Mouse (Mus musculus): ENCODE measurements around the gene Slc11a2. TPM values are rescaled to one million over a fixed set of nuclear protein-coding genes. Genes with fewer than 3 reads are reported as not detected.
"Not testable (repeated sequence)": the region's sequence is repeated elsewhere in the genome, so short reads cannot be mapped to it uniquely, and the experiment has no call there.

Slc11a2 gene
- total RNA-seq, 2 experiments from 2014 or later, result 45.0 to 46.7 TPM

DNA sequence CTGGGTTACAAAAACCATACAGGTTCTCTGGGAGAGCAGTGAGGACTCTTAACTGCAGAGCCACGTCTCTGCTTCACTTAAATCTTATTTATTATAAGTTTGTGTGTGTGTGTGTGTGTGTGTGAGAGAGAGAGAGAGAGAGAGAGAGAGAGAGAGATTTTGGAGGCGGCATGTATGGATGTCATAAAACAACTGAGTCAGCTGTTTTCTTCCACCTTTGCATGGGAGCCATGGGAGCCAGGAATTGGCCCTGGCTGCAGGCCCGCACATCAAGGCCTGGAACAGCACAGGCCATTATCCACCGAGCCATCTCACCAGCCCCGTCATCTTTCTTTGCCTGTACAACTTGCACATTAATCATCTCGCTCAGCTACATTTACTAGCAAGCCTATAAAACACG lies 57.8 kb downstream of the Slc11a2 start:
- intact Hi-C loops (cut with DNase I), result no loop called here
- no peak for DNase-seq

DNA sequence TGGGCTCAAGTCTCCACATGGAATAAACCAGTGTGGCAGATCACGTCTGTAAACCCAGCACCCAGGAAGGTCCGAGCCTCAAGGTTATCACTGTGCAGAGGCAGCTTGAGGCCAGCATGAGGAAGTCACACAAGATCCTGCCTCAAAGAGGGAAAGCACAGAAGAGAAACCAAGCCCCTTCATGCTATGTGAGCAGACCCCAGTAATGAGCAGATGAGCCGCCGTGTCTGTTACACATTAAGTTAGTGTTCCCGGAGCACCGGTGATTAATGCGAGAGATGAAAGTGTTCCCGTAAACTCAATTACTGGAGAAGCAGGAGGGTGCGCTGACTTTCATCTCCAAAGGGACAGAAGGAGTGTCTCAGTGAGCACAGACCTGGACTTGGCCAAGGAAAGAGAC lies 58.9 kb downstream of the Slc11a2 start:
- DNase-seq; intact Hi-C loops (cut with DNase I): not testable (repeated sequence)

DNA sequence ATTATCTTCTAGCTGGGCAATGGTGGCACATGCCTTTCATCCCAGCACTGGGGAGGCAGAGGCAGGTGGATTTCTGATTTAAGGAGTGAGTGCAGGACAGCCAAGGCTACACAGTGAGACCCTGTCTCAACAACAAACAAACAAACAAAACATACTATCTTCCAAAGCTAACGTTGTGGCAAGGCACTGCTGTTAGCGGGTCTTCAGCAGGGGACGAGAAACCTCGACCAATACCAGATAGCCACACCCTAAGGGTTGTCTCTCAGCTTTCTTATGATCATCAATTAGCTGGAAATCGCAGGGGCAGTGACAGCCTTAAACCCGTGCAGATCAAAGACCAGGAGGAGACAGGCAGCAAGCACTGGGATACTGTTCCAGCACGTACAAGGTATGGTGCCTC lies 60.6 kb downstream of the Slc11a2 start, which contains the start of gene Higd1c:
Gene Higd1c, plus strand, starts transcription at position 301 of the 400 bp plus-strand sequence.
- no peak for DNase-seq
- intact Hi-C loops (cut with DNase I), result no loop called here

DNA sequence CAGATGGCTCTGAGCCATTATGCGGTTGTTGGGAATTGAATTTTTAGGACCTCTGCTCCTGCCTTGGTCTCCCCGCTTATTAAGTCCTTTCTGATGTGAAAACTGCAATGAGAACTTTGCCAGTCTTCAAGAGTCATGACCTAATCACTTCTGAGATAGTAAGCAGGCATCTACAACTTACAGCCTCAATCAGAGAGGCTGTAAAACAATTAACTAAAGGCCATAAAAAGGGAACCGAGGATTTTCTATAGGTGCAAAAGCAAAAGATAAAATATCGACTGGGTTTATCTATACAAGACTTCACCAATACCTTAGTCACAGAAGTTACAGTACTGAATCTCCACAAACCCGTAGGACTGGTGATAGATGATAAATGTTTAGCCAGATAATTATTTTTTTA lies 69.0 kb downstream of the Slc11a2 start:
- intact Hi-C loops (cut with DNase I), result no loop called here
- DNase-seq, result no peak

- intact Hi-C loops (cut with DNase I); DNase-seq: not testable (repeated sequence)
Observed at GRCm38 (mm10) chr15:100353399-100353798, 71.5 kb downstream of the Slc11a2 start.

GRCm38 (mm10) chr15:100352711-100353250 lies 72.1 kb downstream of the Slc11a2 start, which contains the start of the genes Methig1 and Mettl7a2:
Gene Methig1, plus strand, starts transcription at chr15:100353149.
Gene Mettl7a2, plus strand, starts transcription at chr15:100353200.
- no peak for DNase-seq
- intact Hi-C loops (cut with DNase I), result no loop called here

- intact Hi-C loops (cut with DNase I), result no loop called here
- DNase-seq, result no peak
Observed at GRCm38 (mm10) chr15:100351501-100352060, 73.3 kb downstream of the Slc11a2 start.

GRCm38 (mm10) chr15:100349496-100349895 lies 75.4 kb downstream of the Slc11a2 start:
- intact Hi-C loops (cut with DNase I), result no loop called here
- DNase-seq, result no peak

DNA sequence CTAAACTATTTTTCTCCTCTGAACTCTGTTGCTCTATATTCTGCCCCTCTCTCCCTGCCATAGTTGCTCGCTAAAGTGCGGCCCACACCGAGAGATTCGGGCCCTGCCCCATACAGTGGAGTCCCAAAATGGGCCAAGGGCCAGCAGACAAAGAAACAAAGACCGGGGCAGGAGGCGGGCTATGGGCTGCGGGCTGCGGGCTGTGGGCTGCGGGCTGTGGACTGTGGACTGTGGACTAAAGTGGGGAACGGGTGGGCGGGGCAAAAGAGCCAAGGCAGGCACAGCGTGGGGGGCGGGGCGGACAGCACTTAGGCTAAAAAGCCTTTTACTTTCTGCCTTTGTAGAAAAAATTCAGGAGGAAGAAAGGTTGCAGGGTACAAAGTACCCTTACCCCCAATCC lies 78.1 kb downstream of the Slc11a2 start:
- intact Hi-C loops (cut with DNase I), result no loop called here
- no peak for DNase-seq

DNA sequence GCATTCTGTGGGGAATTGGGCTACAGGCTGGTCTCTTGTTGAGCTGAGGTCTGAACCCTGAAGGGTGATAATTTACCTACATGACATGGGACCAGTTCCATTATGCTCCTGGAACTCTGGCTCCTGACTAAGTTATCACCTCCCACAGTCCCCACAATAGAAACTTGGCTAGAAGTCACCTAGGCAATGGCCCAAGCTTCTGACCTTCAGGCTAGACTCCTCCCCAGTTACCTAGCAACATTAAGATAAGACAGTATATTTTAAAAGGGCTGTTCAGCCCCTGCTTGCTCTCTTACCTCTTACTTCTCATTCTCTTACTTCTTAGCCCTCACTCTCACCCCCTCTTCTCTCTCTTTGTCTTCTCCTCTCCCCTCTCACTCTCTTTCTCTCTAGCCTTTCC lies 79.4 kb downstream of the Slc11a2 start:
- DNase-seq, result peak; percentile 64 to 67
- intact Hi-C loops (cut with DNase I), result no loop called here

DNA sequence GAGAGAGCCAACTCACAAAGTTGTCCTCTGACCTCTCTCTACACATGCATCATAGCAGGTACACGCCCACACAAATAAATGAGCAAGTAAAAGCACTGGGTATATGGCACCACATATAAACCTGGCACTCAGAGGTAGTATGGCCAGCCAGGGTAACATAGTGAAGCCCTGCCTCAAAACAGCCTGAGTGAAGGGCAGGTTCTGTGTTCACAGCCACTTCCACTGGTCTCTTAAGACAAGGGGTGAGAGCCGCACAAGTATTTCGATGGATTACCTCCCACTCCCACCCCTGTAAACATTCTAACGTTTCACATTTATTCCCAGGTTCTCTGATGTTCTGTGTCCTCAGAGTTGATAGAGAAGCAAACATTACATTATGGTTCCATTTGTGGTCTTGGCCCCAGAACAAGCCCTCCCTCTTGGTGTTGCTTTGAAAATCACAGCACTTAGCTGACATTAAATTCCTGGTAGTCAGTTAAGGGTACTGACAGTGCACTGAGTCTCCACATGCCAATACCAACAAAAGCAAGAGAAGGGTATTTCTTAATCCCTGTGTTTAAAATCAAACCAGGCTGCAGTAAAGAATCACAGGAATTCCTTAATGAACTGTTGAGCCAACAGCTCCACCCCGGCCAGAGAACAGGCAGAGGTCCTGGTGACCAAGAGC lies 83.4 kb downstream of the Slc11a2 start:
- intact Hi-C loops (cut with DNase I), result not testable (repeated sequence)

More for the DNA sequence above, 83.4 kb downstream of the Slc11a2 start:
- DNase-seq, result not testable (repeated sequence)

Other genes starting within 250 kb of the Slc11a2 start
- 10 to 100 TPM; 45.8 to 52.5 TPM for gene Atf1, start 197.3 kb downstream of the Slc11a2 start, total RNA-seq (2021)
- not detected for gene Tmprss12, start 144.2 kb downstream of the Slc11a2 start, total RNA-seq (2021)
- 10 to 100 TPM; 19.6 to 22.9 TPM for gene Mettl7a1, start 120.9 kb downstream of the Slc11a2 start, total RNA-seq (2021)
- not detected for gene Mettl7a3, start 90.1 kb downstream of the Slc11a2 start, total RNA-seq (2021)
- not detected for gene Methig1, start 71.9 kb downstream of the Slc11a2 start, total RNA-seq (2021)
- gene Mettl7a2, start 71.9 kb downstream of the Slc11a2 start, total RNA-seq (2021), result under 1 TPM; 0.45 to 0.53 TPM
- not detected for gene Higd1c, start 60.5 kb downstream of the Slc11a2 start, total RNA-seq (2021)
- not detected for gene Gm5475, start 2.9 kb downstream of the Slc11a2 start, total RNA-seq (2021)
- 10 to 100 TPM; 22.3 to 44.6 TPM for gene Letmd1, start 44.0 kb upstream of the Slc11a2 start, total RNA-seq (2021)
- 1 to 10 TPM; 2.8 to 5.0 TPM for gene Csrnp2, start 70.4 kb upstream of the Slc11a2 start, total RNA-seq (2021)
- gene Tfcp2, start 126.9 kb upstream of the Slc11a2 start, total RNA-seq (2021), result 10 to 100 TPM; 13.3 to 15.0 TPM
- gene Pou6f1, start 174.9 kb upstream of the Slc11a2 start, total RNA-seq (2021), result 10 to 100 TPM; 20.9 to 21.6 TPM
- gene Dazap2, start 190.3 kb upstream of the Slc11a2 start, total RNA-seq (2021), result 100 to 1,000 TPM; 176 to 183 TPM
- 10 to 100 TPM; 20.5 to 25.8 TPM for gene Smagp, start 211.9 kb upstream of the Slc11a2 start, total RNA-seq (2021)
- 1 to 10 TPM; 1.4 to 2.2 TPM for gene Bin2, start 244.5 kb upstream of the Slc11a2 start, total RNA-seq (2021)

Data from heart, postnatal 10 days (tissue).